Mouse (Mus musculus) B cell, adult 67 days (primary cell): ENCODE data around the gene Isx. TPM values are rescaled to one million over a fixed set of nuclear protein-coding genes. Genes with fewer than 3 reads are reported as not detected.

Experiments
- total RNA-seq, 2 experiments: library from RNA; stranded (reverse); gene quantifications; 4 replicates each; pipeline ENCODE4 v1.2.4; 2023

Isx gene
- total RNA-seq, result not detected

DNA sequence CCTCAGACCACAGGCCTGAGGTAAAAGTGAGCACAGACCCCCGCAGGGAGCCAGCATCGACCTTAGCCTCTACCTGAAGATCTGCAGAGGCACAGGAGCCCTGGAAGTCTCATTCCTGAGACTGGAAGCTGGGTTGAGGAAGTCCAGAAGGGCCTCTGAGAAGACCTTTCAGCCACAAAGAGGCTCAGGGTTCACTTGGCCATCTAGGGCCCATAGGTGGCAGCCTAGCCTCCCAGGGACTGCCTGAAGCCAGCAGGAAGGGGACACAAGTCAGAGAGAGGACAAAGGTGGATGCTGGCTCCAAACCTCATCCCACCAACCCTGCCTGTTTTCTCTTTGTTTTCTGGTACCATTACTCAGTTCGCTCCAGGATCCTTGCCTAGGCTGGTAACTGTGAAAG, at the start of gene Isx:
Isx (plus strand) TSS at position 234 of the 400 bp plus-strand sequence.

Other genes with a start within 250 kb of the Isx start
- gene Hmgxb4, start 120.2 kb downstream of the Isx start, total RNA-seq, result 10 to 100 TPM; 43.0 to 44.4 TPM
- gene Tom1, start 160.5 kb downstream of the Isx start, total RNA-seq, result 10 to 100 TPM; 21.9 to 31.2 TPM
- 10 to 100 TPM in 1 of 2 experiments, 1 to 10 TPM in 1; 4.0 to 11.7 TPM for gene Hmox1, start 220.4 kb downstream of the Isx start, total RNA-seq
- gene Mcm5, start 236.4 kb downstream of the Isx start, total RNA-seq, result 10 to 100 TPM; 48.6 to 58.0 TPM